Mouse (Mus musculus): ENCODE measurements at regions not wholly inside any gene's neighbourhood (a gene's known extent, or its start where the extent isn't known, plus 50 kb on each side); places are given as distances from the start of the nearest gene placed in this dataset.

DNA sequence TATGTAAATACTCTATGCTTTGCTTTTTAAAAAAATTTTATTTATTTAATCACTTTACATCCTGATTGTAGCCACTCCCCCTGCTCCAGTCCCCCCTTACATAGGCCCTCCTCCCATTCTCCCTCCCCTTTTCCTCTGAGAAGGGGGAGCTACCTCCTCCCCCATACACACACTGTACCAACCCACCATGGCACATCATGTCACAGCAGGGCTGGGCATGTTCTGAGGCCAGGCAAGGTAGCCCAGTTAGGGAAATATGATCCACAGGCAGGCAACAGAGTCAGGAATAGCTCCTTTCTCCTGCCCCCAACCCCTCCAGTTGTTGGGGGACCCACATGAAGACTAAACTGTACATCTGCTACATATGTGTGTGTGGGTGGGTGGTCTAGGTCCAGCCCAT, 1130.7 kb upstream of the Gulo start:
- DNase-seq (ENCODE audit: low spot score) = no peak

- DNase-seq (ENCODE audit: low spot score) = no peak
Observed at GRCm38 (mm10) chr14:67139152-67139551, 1130.1 kb upstream of the Gulo start.

GRCm38 (mm10) chr14:67136141-67136498, 1127.1 kb upstream of the Gulo start:
- no peak for DNase-seq (ENCODE audit: low spot score)

- DNase-seq (ENCODE audit: low spot score) = peak; percentile 79
Observed at GRCm38 (mm10) chr14:67135221-67136140, 1126.5 kb upstream of the Gulo start.

- no peak for DNase-seq (ENCODE audit: low spot score)
Observed at GRCm38 (mm10) chr14:67133221-67133620, 1124.2 kb upstream of the Gulo start.

DNA sequence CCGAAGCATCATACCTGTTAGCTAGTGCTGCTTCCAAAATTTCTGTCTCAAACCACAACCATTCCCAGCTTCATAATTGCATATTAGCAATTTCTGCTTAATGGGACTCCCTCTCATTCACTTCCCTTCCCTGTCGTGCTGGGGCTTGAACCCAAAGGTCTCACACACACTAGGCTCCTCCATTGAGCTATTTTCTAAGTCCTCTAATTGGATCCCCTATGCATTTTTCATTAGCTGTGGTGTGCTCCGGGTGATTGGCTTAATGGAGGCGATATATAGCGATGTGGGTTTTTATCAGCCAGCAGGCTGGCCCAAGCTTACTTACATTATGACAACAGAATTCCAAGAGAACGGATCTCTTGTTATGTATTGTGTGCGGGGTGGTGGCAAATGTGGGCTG, 1118.1 kb upstream of the Gulo start:
- DNase-seq (ENCODE audit: low spot score) = no peak

- DNase-seq (ENCODE audit: low spot score) = no peak
Observed at GRCm38 (mm10) chr14:67126254-67126653, 1117.2 kb upstream of the Gulo start.

DNA sequence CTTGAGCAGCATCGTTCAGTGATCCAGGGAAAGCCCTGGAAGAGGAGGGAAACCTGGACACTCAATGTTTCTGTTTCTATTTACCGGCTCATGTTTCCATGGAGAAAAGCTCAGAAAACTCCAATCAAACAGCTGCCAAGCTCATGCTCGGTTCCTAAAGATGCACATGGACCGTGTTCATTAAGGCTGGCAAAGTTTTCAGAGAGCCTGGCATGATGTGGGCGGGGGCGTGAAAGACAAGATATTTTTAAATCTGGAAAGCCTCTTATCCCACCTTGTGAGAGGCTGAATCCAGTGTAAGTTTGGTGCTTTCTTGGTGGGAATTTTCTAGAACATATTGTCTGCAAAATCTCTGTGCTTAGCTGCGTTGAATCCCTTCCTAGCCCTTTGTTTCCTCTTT, 1114.3 kb upstream of the Gulo start:
- no peak for DNase-seq (ENCODE audit: low spot score)
